Mouse (Mus musculus) ES-E14 (cell line): Measurements from ENCODE around the gene Sept12.

Experiments used
- MAFK ChIP-seq: IDR thresholded peaks from 2 replicates; pipeline ENCODE4 v1.6.1; 2014; ENCODE audit warnings: mild to moderate bottlenecking, low read depth, low read length, inconsistent platforms; ENCODE audit not compliant: insufficient read depth
- ZNF384 ChIP-seq: IDR thresholded peaks from 2 replicates; pipeline ENCODE4 v1.6.1; 2012; ENCODE audit warnings: low read depth, low read length, inconsistent platforms

GRCm38 (mm10) chr16:4942868-4943267, 54.8 kb downstream of the Sept12 start:
- TF ChIP-seq MAFK (no peak), ZNF384 (no peak)
